Mouse (Mus musculus) embryonic facial prominence, embryonic 11.5 days (tissue): Measurements from ENCODE around the gene Nhs. TPM values are rescaled to one million over a fixed set of nuclear protein-coding genes. Genes with fewer than 3 reads are reported as not detected.

Experiments
- ATAC-seq: fragments of 200-750 bp; cut with Nextera tagmentation; replicated peaks from 2 replicates; pipeline ENCODE4 v1.8.0; 2017; ENCODE audit warnings: low read depth; ENCODE audit not compliant: insufficient number of reproducible peaks, low FRiP score, low TSS enrichment
- DNase-seq: peaks from one replicate; pipeline ENCODE4 v3.0.0-alpha.2; 2015; ENCODE audit warnings: low spot score
- H3K27ac ChIP-seq: fragments of 300-500 bp; sonication (generic); replicated peaks from 2 replicates; pipeline ENCODE4 v1.5.1; 2014; ENCODE audit warnings: mild to moderate bottlenecking, low read depth, low read length, control low read depth
- H3K27me3 ChIP-seq: fragments of 300-500 bp; sonication (generic); 2 replicates; pipeline ENCODE4 v1.6.1; 2014; ENCODE audit warnings: mild to moderate bottlenecking, low read length, moderate library complexity, mixed read lengths; ENCODE audit not compliant: control insufficient read depth, insufficient read depth
- H3K36me3 ChIP-seq: fragments of 300-500 bp; sonication (generic); replicated peaks from 2 replicates; pipeline ENCODE4 v1.6.1; 2014; ENCODE audit warnings: low read depth, mild to moderate bottlenecking, low read length, moderate library complexity, mixed read lengths; ENCODE audit not compliant: control insufficient read depth, insufficient read depth
- H3K4me1 ChIP-seq: fragments of 300-500 bp; sonication (generic); 2 replicates; pipeline ENCODE4 v1.6.1; 2014; ENCODE audit warnings: low read length, mixed read lengths; ENCODE audit not compliant: control insufficient read depth, insufficient read depth
- H3K4me2 ChIP-seq: fragments of 300-500 bp; sonication (generic); 2 replicates; pipeline ENCODE4 v1.6.1; 2014; ENCODE audit warnings: low read depth, mild to moderate bottlenecking, control low read depth, low read length, moderate library complexity
- H3K4me3 ChIP-seq: fragments of 300-500 bp; sonication (generic); 2 replicates; pipeline ENCODE4 v1.5.1; 2014; ENCODE audit warnings: low read depth, low read length, control low read depth
- H3K9ac ChIP-seq: fragments of 300-500 bp; sonication (generic); replicated peaks from 2 replicates; pipeline ENCODE4 v1.6.1; 2014; ENCODE audit warnings: mild to moderate bottlenecking, control low read depth, low read length
- H3K9me3 ChIP-seq: fragments of 300-500 bp; sonication (generic); replicated peaks from 2 replicates; pipeline ENCODE4 v1.6.1; 2016; ENCODE audit warnings: mild to moderate bottlenecking, low read length, inconsistent platforms, mixed read lengths; ENCODE audit not compliant: control insufficient read depth
- WGBS: fragments of 180-500 bp; shearing (Covaris S2); extraction: QIAGEN DNeasy Blood & Tissue Kit; methylation state at CpG from one replicate; pipeline ENCODE4 v1.1.7; 2014; 5-methylcytosine and 5-hydroxymethylcytosine counted together
- polyA plus RNA-seq: library from polyadenylated mRNA; unstranded; fragments of >200 nt; fragmentation: Nextera tagmentation; extraction: Ambion mirVana; gene quantifications from 2 replicates; pipeline ENCODE4 v1.2.1, GENCODE M21; 2014

Gene Nhs
- polyA plus RNA-seq, 1 experiment from 2014 or later: 3.3 TPM

DNA sequence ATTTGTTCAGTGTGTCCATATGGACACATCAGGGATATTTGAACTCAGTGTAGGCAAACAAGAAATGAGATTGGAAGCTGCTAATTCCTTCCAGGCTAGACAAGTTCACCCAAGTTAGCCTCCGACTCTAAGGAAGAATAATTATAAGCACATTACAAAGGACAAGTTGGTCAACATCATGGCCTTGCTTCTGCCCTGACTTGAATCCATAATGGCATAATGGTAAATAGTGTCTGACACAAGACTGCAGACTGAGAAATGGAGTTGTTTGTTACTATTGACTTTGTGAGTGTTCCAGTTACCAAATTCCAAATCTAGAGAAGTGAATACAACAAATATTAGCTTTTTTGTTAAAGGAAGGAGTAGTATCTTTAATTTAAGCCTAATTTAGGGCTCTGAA lies 196.7 kb downstream of the Nhs start:
- H3K27ac ChIP-seq: no peak overlapping the region
- 48% methylated on average over 1 of the region's 1 CpGs for WGBS
- H3K36me3 ChIP-seq: no peaks in the 10 kb centered on the region
- H3K4me1 ChIP-seq: no peaks in the 10 kb centered on the region
- H3K4me3 ChIP-seq: no peak overlapping the region
- ATAC-seq (no peak), DNase-seq (no peak)
- no peaks in the 10 kb centered on the region for H3K9me3 ChIP-seq
- no peaks in the 10 kb centered on the region for H3K27me3 ChIP-seq
- no peak overlapping the region for H3K9ac ChIP-seq
- H3K4me2 ChIP-seq: no peak overlapping the region

- no peak overlapping the region for H3K4me2 ChIP-seq
- no peak overlapping the region for H3K4me3 ChIP-seq
- H3K27me3 ChIP-seq: no peaks in the 10 kb centered on the region
- ATAC-seq (no peak), DNase-seq (no peak)
- no peaks in the 10 kb centered on the region for H3K36me3 ChIP-seq
- whole genome bisulfite sequencing: 58% methylated on average over 6 of the region's 6 CpGs
- no peaks in the 10 kb centered on the region for H3K4me1 ChIP-seq
- no peaks in the 10 kb centered on the region for H3K9me3 ChIP-seq
- H3K9ac ChIP-seq: no peak overlapping the region
- H3K27ac ChIP-seq: no peak overlapping the region
Observed at GRCm38 (mm10) chrX:161961756-161962155, 197.8 kb downstream of the Nhs start.

DNA sequence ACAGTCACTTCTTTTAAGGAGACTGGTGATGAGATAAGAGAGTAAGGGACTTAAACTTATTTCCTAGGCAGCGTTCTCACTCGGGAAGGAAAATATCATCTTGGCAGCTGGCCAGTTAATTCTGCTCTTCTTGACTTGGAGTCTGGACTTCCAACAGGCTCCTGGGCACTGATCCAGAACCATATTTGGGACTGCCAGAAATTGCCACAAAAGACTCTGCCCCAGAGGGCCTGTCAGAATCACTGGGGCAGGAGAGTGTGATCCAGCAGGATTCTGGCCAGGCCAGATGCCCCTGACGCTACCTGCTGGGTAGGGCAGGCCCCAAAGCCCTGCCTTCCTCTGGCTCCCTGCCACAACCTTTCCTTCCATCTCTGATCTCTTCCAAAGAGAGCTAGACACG lies 198.4 kb downstream of the Nhs start:
- ATAC-seq: no peak
- 57% methylated on average over 4 of the region's 4 CpGs for WGBS
- Histone ChIP-seq H3K27me3 (no peaks in the 10 kb centered on the region), H3K4me1 (no peaks in the 10 kb centered on the region), H3K36me3 (no peaks in the 10 kb centered on the region), H3K4me2 (no peak overlapping the region), H3K27ac (no peak overlapping the region), H3K4me3 (no peak overlapping the region), H3K9me3 (no peaks in the 10 kb centered on the region), H3K9ac (no peak overlapping the region)
- DNase-seq: no peak

GRCm38 (mm10) chrX:161952356-161952755 lies 207.2 kb downstream of the Nhs start:
- ATAC-seq (no peak), DNase-seq (no peak)
- no peaks in the 10 kb centered on the region for H3K4me1 ChIP-seq
- no peaks in the 10 kb centered on the region for H3K36me3 ChIP-seq
- no peaks in the 10 kb centered on the region for H3K27me3 ChIP-seq
- H3K9ac ChIP-seq: no peak overlapping the region
- no peak overlapping the region for H3K27ac ChIP-seq
- no peaks in the 10 kb centered on the region for H3K9me3 ChIP-seq
- H3K4me2 ChIP-seq: no peak overlapping the region
- H3K4me3 ChIP-seq: no peak overlapping the region

DNA sequence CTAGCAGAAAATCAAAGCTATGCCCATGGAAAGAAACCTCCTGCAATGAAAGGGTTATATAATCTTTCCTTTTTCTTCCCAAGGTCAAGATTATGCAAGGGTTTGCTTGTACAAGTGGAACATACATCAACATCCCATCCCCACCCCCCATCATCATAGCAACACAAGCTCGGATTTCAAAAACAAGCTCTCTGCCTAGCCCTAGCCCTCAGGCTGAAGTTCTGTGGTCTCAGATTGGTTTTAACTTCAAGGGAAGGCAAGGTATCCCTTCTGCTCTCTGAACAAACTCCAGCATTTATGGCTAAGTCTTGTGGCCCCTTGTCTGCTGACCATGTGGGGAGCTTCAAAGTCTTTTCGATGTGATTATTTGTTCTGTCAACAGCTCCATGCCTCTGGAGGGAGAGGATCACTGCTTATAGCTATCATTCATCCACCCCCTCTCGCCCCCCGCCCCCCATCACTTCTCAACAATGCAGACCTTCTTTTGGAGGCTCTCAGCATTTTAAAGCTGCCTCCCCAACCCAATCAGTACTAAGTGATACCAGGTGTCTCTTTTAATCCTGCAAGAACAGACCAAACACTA lies 216.3 kb downstream of the Nhs start:
- Histone ChIP-seq H3K4me2 (no peak overlapping the region), H3K4me3 (no peak overlapping the region), H3K9ac (no peak overlapping the region), H3K4me1 (no peaks in the 10 kb centered on the region), H3K9me3 (no peaks in the 10 kb centered on the region), H3K27me3 (no peaks in the 10 kb centered on the region), H3K27ac (no peak overlapping the region), H3K36me3 (no peaks in the 10 kb centered on the region)
- peak; percentile 65 for DNase-seq
- WGBS: 24% methylated on average over 4 of the region's 4 CpGs
- ATAC-seq: peak; percentile 67

GRCm38 (mm10) chrX:161940696-161941095 lies 218.8 kb downstream of the Nhs start:
- ATAC-seq (no peak), DNase-seq (peak; percentile 65)
- H3K9ac ChIP-seq: no peak overlapping the region

GRCm38 (mm10) chrX:161926683-161927053 lies 232.9 kb downstream of the Nhs start:
- peak; percentile 64 for ATAC-seq
- Histone ChIP-seq H3K9me3 (no peaks in the 10 kb centered on the region), H3K27me3 (no peaks in the 10 kb centered on the region), H3K9ac (no peak overlapping the region), H3K4me3 (no peak overlapping the region), H3K36me3 (no peaks in the 10 kb centered on the region), H3K27ac (no peak overlapping the region), H3K4me1 (no peaks in the 10 kb centered on the region), H3K4me2 (no peak overlapping the region)
- no peak for DNase-seq

More at GRCm38 (mm10) chrX:161940696-161941095, 218.8 kb downstream of the Nhs start:
- H3K9me3 ChIP-seq: no peaks in the 10 kb centered on the region
- WGBS: 34% methylated on average over 2 of the region's 2 CpGs
- no peak overlapping the region for H3K4me2 ChIP-seq
- no peak overlapping the region for H3K4me3 ChIP-seq
- no peaks in the 10 kb centered on the region for H3K36me3 ChIP-seq
- no peaks in the 10 kb centered on the region for H3K4me1 ChIP-seq
- H3K27ac ChIP-seq: no peak overlapping the region
- H3K27me3 ChIP-seq: no peaks in the 10 kb centered on the region

DNA sequence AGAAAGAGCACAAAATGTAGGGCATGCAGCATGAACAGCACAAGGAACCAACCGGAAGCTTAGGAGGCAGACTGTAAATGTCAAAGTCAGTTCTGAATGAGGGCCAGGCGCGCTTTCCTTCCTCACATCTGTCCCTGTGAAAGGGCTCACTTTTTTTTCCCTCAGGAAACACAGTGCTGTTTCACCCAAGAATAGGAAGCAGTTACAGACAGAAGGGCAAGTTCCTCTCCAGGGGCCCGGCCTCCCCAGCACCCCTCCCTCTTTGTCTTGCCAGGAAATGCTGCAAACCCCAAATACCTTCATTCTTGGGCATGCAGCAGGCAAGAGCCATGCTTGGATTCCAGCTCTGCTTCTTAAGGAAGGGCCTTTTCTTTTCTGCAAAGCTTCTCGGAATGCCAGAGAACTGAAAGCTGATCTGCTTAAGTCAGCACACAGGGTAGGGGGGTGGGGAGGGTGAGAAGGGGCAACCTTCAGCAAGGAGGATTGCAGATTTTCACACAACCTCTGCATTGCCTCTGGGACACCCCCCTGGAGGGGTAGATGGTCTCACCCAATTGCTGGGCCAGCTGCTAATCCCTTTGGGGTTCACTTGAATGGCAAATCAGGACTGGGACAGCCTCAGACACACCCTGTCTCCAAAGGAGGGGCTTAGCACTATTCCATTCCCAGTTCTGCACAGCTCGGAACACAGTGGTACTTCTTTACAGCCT lies 233.4 kb downstream of the Nhs start:
- Histone ChIP-seq H3K27me3 (no peaks in the 10 kb centered on the region), H3K4me2 (peak overlapping the region; percentile 28), H3K4me1 (no peaks in the 10 kb centered on the region), H3K4me3 (peak overlapping the region; percentile 9), H3K9me3 (no peaks in the 10 kb centered on the region), H3K27ac (peak overlapping the region; percentile 60), H3K9ac (peak overlapping the region; percentile 46), H3K36me3 (no peaks in the 10 kb centered on the region)
- ATAC-seq (peak; percentile 96), DNase-seq (peak; percentile 76)
- 18% methylated on average over 6 of the region's 6 CpGs for WGBS
